Mouse (Mus musculus) c-Kit-positive CD71-positive TER-119-negative erythroid progenitor cells, embryonic 14.5 days (primary cell): ENCODE data around the gene Pskh1.

Experiments
- DNase-seq: peaks from one replicate; pipeline ENCODE4 v3.0.0-alpha.2; 2013; ENCODE audit warnings: low read depth

Gene Pskh1

GRCm38 (mm10) chr8:105900180-105900940 is at the start of gene Pskh1:
Gene Pskh1 (plus strand): TSS chr8:105900441.
- DNase-seq = peak; percentile 90

- DNase-seq = no peak
Measured at GRCm38 (mm10) chr8:105850611-105851010, 49.6 kb upstream of the Pskh1 start.

- DNase-seq = peak; percentile 89
Measured at GRCm38 (mm10) chr8:105851651-105852143, 48.5 kb upstream of the Pskh1 start.

- no peak for DNase-seq
Measured at GRCm38 (mm10) chr8:105852146-105852729, 48.0 kb upstream of the Pskh1 start.

GRCm38 (mm10) chr8:105853178-105853577 is 47.1 kb upstream of the Pskh1 start, which contains the start of gene Cenpt:
Gene Cenpt (minus strand): TSS chr8:105853278.
- DNase-seq = no peak

GRCm38 (mm10) chr8:105854303-105854702 is 45.9 kb upstream of the Pskh1 start:
- DNase-seq = no peak

GRCm38 (mm10) chr8:105854715-105855216 is 45.5 kb upstream of the Pskh1 start, which contains the start of gene Thap11:
Gene Thap11 (plus strand): TSS chr8:105855132.
- peak; percentile 92 for DNase-seq

GRCm38 (mm10) chr8:105855248-105856167 is 44.7 kb upstream of the Pskh1 start:
- no peak for DNase-seq

GRCm38 (mm10) chr8:105856168-105856835 is 43.9 kb upstream of the Pskh1 start:
- no peak for DNase-seq

- DNase-seq = no peak
Measured at GRCm38 (mm10) chr8:105858495-105858894, 41.7 kb upstream of the Pskh1 start.

GRCm38 (mm10) chr8:105859314-105859713 is 40.9 kb upstream of the Pskh1 start:
- DNase-seq = peak; percentile 87

- peak; percentile 96 for DNase-seq
Measured at GRCm38 (mm10) chr8:105860143-105860981, 39.9 kb upstream of the Pskh1 start, which contains the start of gene Nutf2. Gene Nutf2 (plus strand): TSS chr8:105860580.

GRCm38 (mm10) chr8:105861951-105862350 is 38.3 kb upstream of the Pskh1 start:
- DNase-seq = no peak

GRCm38 (mm10) chr8:105866364-105867029 is 33.7 kb upstream of the Pskh1 start:
- DNase-seq = no peak

- no peak for DNase-seq
Measured at GRCm38 (mm10) chr8:105874301-105874700, 25.9 kb upstream of the Pskh1 start.

- peak; percentile 88 for DNase-seq
Measured at GRCm38 (mm10) chr8:105880754-105881520, 19.3 kb upstream of the Pskh1 start, which contains the start of gene Edc4. Gene Edc4 (plus strand): TSS chr8:105880881.

GRCm38 (mm10) chr8:105889756-105890465 is 10.3 kb upstream of the Pskh1 start:
- DNase-seq = no peak

GRCm38 (mm10) chr8:105890870-105891269 is 9.4 kb upstream of the Pskh1 start:
- DNase-seq = no peak
